8 mouse cellular contexts compared by ENCODE assay signal in genomic region chr11:116272589-116273468, GRCm38 (mm10). TPM values are rescaled to one million over a fixed set of nuclear protein-coding genes. Genes with fewer than 3 reads are reported as not detected.
DNase-seq lines count a peak whose midpoint lies in the region; ATAC-seq and TF ChIP-seq lines count a peak whose summit lies in the region.

No protein-coding gene starts in this region.

- no peak for TF ChIP-seq CTCF in ES-Bruce4 (IDR thresholded peaks at IDR 0.05; ENCODE audit: low read depth, low read length)

- peak overlapping the region; percentile 75 for H3K4me2 ChIP-seq in heart, embryonic 15.5 days
- H3K4me2 ChIP-seq in forebrain, embryonic 15.5 days (replicated peaks), result peak overlapping the region; percentile 78

- no peak for TF ChIP-seq EP300 in ES-Bruce4 (IDR thresholded peaks at IDR 0.05; ENCODE audit: insufficient read depth, low read depth, low read length)

- H3K27ac ChIP-seq in heart, embryonic 15.5 days, result no peak overlapping the region
- no peak overlapping the region for H3K27ac ChIP-seq in ES-Bruce4 (ENCODE audit: insufficient read depth, low read length)
- H3K27ac ChIP-seq in forebrain, embryonic 15.5 days (replicated peaks), result no peak overlapping the region
- no peak overlapping the region for H3K27ac ChIP-seq in macrophage

- TF ChIP-seq POLR2A in ES-Bruce4 (IDR thresholded peaks at IDR 0.05; ENCODE audit: insufficient read depth, low read length), result no peak

- H3K4me3 ChIP-seq in heart, embryonic 15.5 days, result peak overlapping the region; percentile 87
- H3K4me3 ChIP-seq in ES-Bruce4 (ENCODE audit: low read depth, low read length), result peak overlapping the region; percentile 73
- peak overlapping the region; percentile 77 for H3K4me3 ChIP-seq in forebrain, embryonic 15.5 days
- H3K4me3 ChIP-seq in macrophage (ENCODE audit: inconsistent target), result peak overlapping the region; percentile 91

- ATAC-seq in heart, embryonic 15.5 days (replicated peaks; ENCODE audit: insufficient number of reproducible peaks, insufficient read depth, low FRiP score, low read depth), result no peak
- ATAC-seq in forebrain, embryonic 15.5 days (replicated peaks), result no peak

- intact Hi-C loops in heart, postnatal 14 days (cut with DNase I), result no loop called here

- no peaks in the 10 kb centered on the region for H3K9me3 ChIP-seq in heart, embryonic 15.5 days (replicated peaks)
- H3K9me3 ChIP-seq in ES-Bruce4 (replicated peaks; ENCODE audit: control insufficient read depth, insufficient read depth, low read length, poor library complexity, severe bottlenecking), result no peaks in the 10 kb centered on the region
- H3K9me3 ChIP-seq in forebrain, embryonic 15.5 days, result no peaks in the 10 kb centered on the region

- peaks cover 24% of the 10 kb centered on the region for H3K4me1 ChIP-seq in heart, embryonic 15.5 days (replicated peaks)
- H3K4me1 ChIP-seq in ES-Bruce4 (ENCODE audit: control insufficient read depth, insufficient read depth, low read length), result no peaks in the 10 kb centered on the region
- peaks cover 31% of the 10 kb centered on the region for H3K4me1 ChIP-seq in forebrain, embryonic 15.5 days

- H3K9ac ChIP-seq in heart, embryonic 15.5 days, result peak overlapping the region; percentile 83
- peak overlapping the region; percentile 73 for H3K9ac ChIP-seq in ES-Bruce4 (ENCODE audit: low read depth, poor library complexity, severe bottlenecking)
- peak overlapping the region; percentile 87 for H3K9ac ChIP-seq in forebrain, embryonic 15.5 days (replicated peaks)

- H3K79me2 ChIP-seq in macrophage (ENCODE audit: inconsistent target), result peaks cover 51% of the 10 kb centered on the region

- WGBS in heart, embryonic 15.5 days, result 43% methylated on average over 12 of the region's 12 CpGs
- 63% methylated on average over 12 of the region's 12 CpGs for WGBS in forebrain, embryonic 15.5 days
- WGBS in macrophage (ENCODE audit: missing documents), result 16% methylated on average over 12 of the region's 12 CpGs

- no peak for DNase-seq in heart, postnatal 14 days
- no peak for DNase-seq in layer of hippocampus, adult 11-12 months (ENCODE audit: low spot score)
- DNase-seq in cerebellum, postnatal 10 days, result no peak
- DNase-seq in lung, adult 18-20 months, result no peak

- H3K36me3 ChIP-seq in heart, embryonic 15.5 days, result peaks cover 30% of the 10 kb centered on the region
- peaks cover 13% of the 10 kb centered on the region; the same call in 1 of the 2 replicates for H3K36me3 ChIP-seq in ES-Bruce4 (ENCODE audit: control insufficient read depth, insufficient read depth, low read length, poor library complexity, severe bottlenecking)
- H3K36me3 ChIP-seq in forebrain, embryonic 15.5 days, result peaks cover 17% of the 10 kb centered on the region
- peaks cover 33% of the 10 kb centered on the region for H3K36me3 ChIP-seq in macrophage (ENCODE audit: inconsistent target)

- no peaks in the 10 kb centered on the region for H3K27me3 ChIP-seq in heart, embryonic 15.5 days
- H3K27me3 ChIP-seq in ES-Bruce4 (ENCODE audit: control insufficient read depth, insufficient read depth, low read length, poor library complexity, severe bottlenecking), result no peaks in the 10 kb centered on the region
- H3K27me3 ChIP-seq in forebrain, embryonic 15.5 days, result no peaks in the 10 kb centered on the region

RNA-seq across cellular contexts. Expression of gene Srp68, which starts 1.2 kb away (rescaled TPM):
- 57.2 and 74.0 TPM in 2 replicates for polyA plus RNA-seq in heart, embryonic 15.5 days (2015; fragmentation: Nextera tagmentation; extraction: Ambion mirVana)
- 10 to 100 TPM; 54.4 to 55.6 TPM for total RNA-seq in heart, postnatal 14 days (2021)
- polyA plus RNA-seq in ES-Bruce4 (2011; ENCODE audit: insufficient read depth, insufficient read length, low read depth, missing spikeins) (101 and 107 TPM in 2 replicates), macrophage (2018) (50.2 to 71.9 TPM (median 56.6 TPM) in 3 replicates)
- polyA plus RNA-seq in forebrain, embryonic 15.5 days (2015; fragmentation: Nextera tagmentation; extraction: Ambion mirVana), result 68.9 and 71.5 TPM in 2 replicates
- total RNA-seq in macrophage (2018; cell fraction: chromatin; rRNA removed), result 10 to 100 TPM; 20.1 to 57.5 (median 33.2) TPM
- 10 to 100 TPM; 39.0 to 59.2 (median 47.4) TPM for total RNA-seq in macrophage (2018; cell fraction: cytosol; rRNA removed)
- total RNA-seq in macrophage (2018; cell fraction: nucleus; rRNA removed), result 10 to 100 TPM; 20.1 to 37.8 (median 27.5) TPM

RNA-seq across cellular contexts. Expression of gene Galr2, which starts 7.9 kb away (rescaled TPM):
- polyA plus RNA-seq in heart, embryonic 15.5 days (2015; fragmentation: Nextera tagmentation; extraction: Ambion mirVana), result 0.19 and 0.20 TPM in 2 replicates
- total RNA-seq in heart, postnatal 14 days (2021), result not detected
- polyA plus RNA-seq in ES-Bruce4 (2011; ENCODE audit: insufficient read depth, insufficient read length, low read depth, missing spikeins), result 0.35 and 0.61 TPM in 2 replicates
- 0.29 TPM in 1 of 2 replicates, not detected in the other for polyA plus RNA-seq in forebrain, embryonic 15.5 days (2015; fragmentation: Nextera tagmentation; extraction: Ambion mirVana)
- not detected for total RNA-seq in macrophage (2018; cell fraction: chromatin; rRNA removed)
- total RNA-seq in macrophage (2018; cell fraction: cytosol; rRNA removed), result not detected
- under 1 TPM in 1 of 26 experiments, not detected in 25; 0.30 TPM for total RNA-seq in macrophage (2018; cell fraction: nucleus; rRNA removed)
- polyA plus RNA-seq in macrophage (2018), result not detected in 3 replicates

RNA-seq across cellular contexts. Expression of gene Exoc7, which starts 34.2 kb away (rescaled TPM):
- 45.2 and 58.2 TPM in 2 replicates for polyA plus RNA-seq in heart, embryonic 15.5 days (2015; fragmentation: Nextera tagmentation; extraction: Ambion mirVana)
- 10 to 100 TPM; 44.3 to 52.3 TPM for total RNA-seq in heart, postnatal 14 days (2021)
- polyA plus RNA-seq in ES-Bruce4 (2011; ENCODE audit: insufficient read depth, insufficient read length, low read depth, missing spikeins) (93.3 and 95.2 TPM in 2 replicates), macrophage (2018) (22.2 to 30.5 TPM (median 26.9 TPM) in 3 replicates)
- polyA plus RNA-seq in forebrain, embryonic 15.5 days (2015; fragmentation: Nextera tagmentation; extraction: Ambion mirVana), result 109 and 114 TPM in 2 replicates
- total RNA-seq in macrophage (2018; cell fraction: chromatin; rRNA removed), result 10 to 100 TPM; 12.6 to 70.2 (median 44.8) TPM
- total RNA-seq in macrophage (2018; cell fraction: cytosol; rRNA removed), result 10 to 100 TPM; 20.7 to 33.3 (median 25.8) TPM
- 10 to 100 TPM; 12.9 to 50.3 (median 24.9) TPM for total RNA-seq in macrophage (2018; cell fraction: nucleus; rRNA removed)

RNA-seq across cellular contexts. Expression of gene Evpl, which starts 35.0 kb away (rescaled TPM):
- polyA plus RNA-seq in heart, embryonic 15.5 days (2015; fragmentation: Nextera tagmentation; extraction: Ambion mirVana), result 0.71 and 1.6 TPM in 2 replicates
- under 1 TPM; 0.83 to 0.93 TPM for total RNA-seq in heart, postnatal 14 days (2021)
- polyA plus RNA-seq in ES-Bruce4 (2011; ENCODE audit: insufficient read depth, insufficient read length, low read depth, missing spikeins), result 2.6 and 3.1 TPM in 2 replicates
- 0.19 and 0.33 TPM in 2 replicates for polyA plus RNA-seq in forebrain, embryonic 15.5 days (2015; fragmentation: Nextera tagmentation; extraction: Ambion mirVana)
- under 1 TPM in 8 of 26 experiments, not detected in 18; 0.12 to 0.41 (median 0.21) TPM for total RNA-seq in macrophage (2018; cell fraction: chromatin; rRNA removed)
- total RNA-seq in macrophage (2018; cell fraction: cytosol; rRNA removed), result under 1 TPM in 3 of 26 experiments, not detected in 23; 0.03 to 0.04 (median 0.04) TPM
- under 1 TPM in 5 of 26 experiments, not detected in 21; 0.06 to 0.19 (median 0.10) TPM for total RNA-seq in macrophage (2018; cell fraction: nucleus; rRNA removed)
- polyA plus RNA-seq in macrophage (2018), result not detected in 3 replicates
